Mouse (Mus musculus): ENCODE measurements at regions not wholly inside any gene's neighbourhood (a gene's known extent, or its start where the extent isn't known, plus 50 kb on each side); places are given as distances from the start of the nearest gene placed in this dataset.

GRCm38 (mm10) chr11:64369516-64369915 is 65.6 kb upstream of the Hs3st3a1 start:
- H3K4me1 ChIP-seq (ENCODE audit: insufficient read depth, low read depth, low read length) = no peaks in the 10 kb centered on the region
- H3K36me3 ChIP-seq (replicated peaks) = no peaks in the 10 kb centered on the region
- H3K4me3 ChIP-seq (ENCODE audit: low read depth, low read length) = no peak overlapping the region
- ATAC-seq (ENCODE audit: extremely low read depth, insufficient number of reproducible peaks, low FRiP score, poor library complexity, severe bottlenecking) (no peak), DNase-seq (ENCODE audit: low spot score) (no peak)
- no peaks in the 10 kb centered on the region for H3K27me3 ChIP-seq (ENCODE audit: insufficient read depth, low read length)
- no peaks in the 10 kb centered on the region for H3K9me3 ChIP-seq (replicated peaks)
- no peak for TF ChIP-seq GATA1 (IDR thresholded peaks at IDR 0.05; ENCODE audit: borderline replicate concordance, low read length)
- TF ChIP-seq CTCF (IDR thresholded peaks at IDR 0.05; ENCODE audit: low read depth, low read length) = no peak
- TF ChIP-seq GATA2 (IDR thresholded peaks at IDR 0.05; ENCODE audit: borderline replicate concordance, low read depth, low read length) = no peak
- TF ChIP-seq POLR2AphosphoS5 (IDR thresholded peaks at IDR 0.05; ENCODE audit: insufficient replicate concordance, low read depth, low read length) = no peak
- no peak for TF ChIP-seq TAL1 (conservative IDR thresholded peaks at IDR 0.05; ENCODE audit: low read depth, low read length)

DNA sequence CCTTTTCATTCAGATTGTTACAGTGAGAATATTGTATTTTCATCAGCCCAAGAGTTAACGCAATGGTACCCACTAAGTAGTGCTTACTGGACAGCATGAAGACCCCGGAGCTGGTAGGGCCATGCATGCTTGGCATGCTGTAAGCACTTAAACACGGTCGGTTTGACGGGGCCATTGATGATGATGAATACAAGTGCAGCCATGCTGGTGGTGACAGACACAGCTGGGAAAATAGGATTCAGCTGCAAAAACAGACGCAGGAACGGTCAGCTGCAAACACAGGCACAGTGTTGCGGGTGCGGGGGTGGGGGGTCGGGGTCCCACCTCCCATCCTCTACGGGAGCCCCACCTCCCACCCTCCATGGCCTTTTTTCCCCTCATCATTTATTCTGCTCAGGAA is 99.7 kb upstream of the Hs3st3a1 start:
- H3K27me3 ChIP-seq (ENCODE audit: insufficient read depth, low read length) = peaks cover 3% of the 10 kb centered on the region; the same call in 1 of the 2 replicates
- no peak for TF ChIP-seq GATA2 (IDR thresholded peaks at IDR 0.05; ENCODE audit: borderline replicate concordance, low read depth, low read length)
- no peaks in the 10 kb centered on the region for H3K9me3 ChIP-seq (replicated peaks)
- H3K4me1 ChIP-seq (ENCODE audit: insufficient read depth, low read depth, low read length) = peaks cover under 1% of the 10 kb centered on the region
- H3K36me3 ChIP-seq (replicated peaks) = no peaks in the 10 kb centered on the region
- ATAC-seq (ENCODE audit: extremely low read depth, insufficient number of reproducible peaks, low FRiP score, poor library complexity, severe bottlenecking) (no peak), DNase-seq (ENCODE audit: low spot score) (no peak)
- no peak overlapping the region for H3K4me3 ChIP-seq (ENCODE audit: low read depth, low read length)

DNA sequence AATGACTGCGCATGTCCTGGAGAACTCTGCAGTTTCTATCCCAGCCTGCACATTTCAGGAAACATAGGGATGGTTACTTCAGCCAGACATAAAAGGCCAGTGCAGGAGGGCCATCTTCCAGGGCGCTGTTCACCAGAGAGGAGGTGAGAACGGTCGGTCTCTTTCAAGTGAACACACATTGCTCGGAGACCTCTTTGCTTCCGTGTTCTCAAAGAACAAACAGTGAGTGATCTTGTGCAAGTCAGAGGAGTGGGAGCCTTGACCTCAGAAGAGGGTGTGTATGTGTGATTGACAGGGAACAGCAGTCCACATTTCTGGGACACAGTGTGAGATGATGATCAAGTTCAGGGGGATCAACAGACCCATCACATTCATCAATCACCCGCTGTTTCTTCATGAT is 102.7 kb upstream of the Hs3st3a1 start:
- Histone ChIP-seq H3K4me1 (ENCODE audit: insufficient read depth, low read depth, low read length) (peaks cover 20% of the 10 kb centered on the region), H3K9me3 (replicated peaks) (no peaks in the 10 kb centered on the region), H3K36me3 (replicated peaks) (no peaks in the 10 kb centered on the region), H3K4me3 (ENCODE audit: low read depth, low read length) (no peak overlapping the region), H3K27me3 (ENCODE audit: insufficient read depth, low read length) (peaks cover 3% of the 10 kb centered on the region; the same call in 1 of the 2 replicates)
- ATAC-seq (ENCODE audit: extremely low read depth, insufficient number of reproducible peaks, low FRiP score, poor library complexity, severe bottlenecking) = no peak
- no peak for TF ChIP-seq GATA1 (IDR thresholded peaks at IDR 0.05; ENCODE audit: borderline replicate concordance, low read length)
- no peak for TF ChIP-seq GATA2 (IDR thresholded peaks at IDR 0.05; ENCODE audit: borderline replicate concordance, low read depth, low read length)
- TF ChIP-seq TAL1 (conservative IDR thresholded peaks at IDR 0.05; ENCODE audit: low read depth, low read length) = no peak
- no peak for DNase-seq (ENCODE audit: low spot score)

DNA sequence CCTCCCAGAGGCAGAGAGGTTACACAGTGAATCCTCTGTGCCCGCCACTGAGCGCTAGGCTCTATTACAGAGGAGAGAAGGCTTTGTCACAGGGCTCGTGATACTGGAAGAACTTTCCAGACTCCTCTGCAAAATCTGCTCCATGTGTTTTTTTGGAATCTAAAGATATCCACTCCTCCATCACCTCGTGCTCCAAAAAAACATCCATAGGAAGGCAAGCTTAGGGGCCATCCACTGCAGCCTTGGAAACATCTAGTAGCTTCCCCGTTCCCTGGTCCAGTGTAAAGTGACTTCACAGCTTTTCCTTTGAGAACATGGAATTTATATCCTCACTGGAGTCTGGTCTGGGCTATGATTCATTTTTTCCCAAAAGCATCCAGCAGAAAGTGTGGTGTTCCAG is 103.3 kb upstream of the Hs3st3a1 start:
- peaks cover 3% of the 10 kb centered on the region; the same call in 1 of the 2 replicates for H3K27me3 ChIP-seq (ENCODE audit: insufficient read depth, low read length)
- no peaks in the 10 kb centered on the region for H3K36me3 ChIP-seq (replicated peaks)
- peaks cover 20% of the 10 kb centered on the region for H3K4me1 ChIP-seq (ENCODE audit: insufficient read depth, low read depth, low read length)
- DNase-seq (ENCODE audit: low spot score) (no peak), ATAC-seq (ENCODE audit: extremely low read depth, insufficient number of reproducible peaks, low FRiP score, poor library complexity, severe bottlenecking) (no peak)
- no peaks in the 10 kb centered on the region for H3K9me3 ChIP-seq (replicated peaks)
- no peak overlapping the region for H3K4me3 ChIP-seq (ENCODE audit: low read depth, low read length)
- TF ChIP-seq TAL1 (conservative IDR thresholded peaks at IDR 0.05; ENCODE audit: low read depth, low read length) (no peak), GATA1 (IDR thresholded peaks at IDR 0.05; ENCODE audit: borderline replicate concordance, low read length) (no peak), CTCF (IDR thresholded peaks at IDR 0.05; ENCODE audit: low read depth, low read length) (no peak), POLR2AphosphoS5 (IDR thresholded peaks at IDR 0.05; ENCODE audit: insufficient replicate concordance, low read depth, low read length) (no peak)

DNA sequence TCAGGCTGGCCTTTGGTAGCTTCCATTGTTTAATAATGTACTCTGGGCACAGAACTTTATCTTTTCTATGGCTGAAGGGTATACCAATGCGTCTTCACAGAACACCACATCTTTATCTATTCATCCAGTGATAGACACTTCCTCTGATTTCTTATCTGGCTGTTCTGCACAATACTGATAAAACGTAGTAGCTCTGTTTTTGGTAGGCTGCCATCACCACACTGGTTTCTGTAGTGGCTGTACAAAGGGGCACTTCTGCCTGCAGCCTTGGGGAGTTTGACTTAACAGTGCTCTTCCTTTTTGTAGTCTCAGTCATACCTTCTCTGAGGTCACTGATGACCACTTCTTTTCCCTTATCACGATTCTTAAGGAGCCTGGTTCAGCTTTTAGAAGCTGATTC is 106.0 kb upstream of the Hs3st3a1 start:
- Histone ChIP-seq H3K9me3 (replicated peaks) (no peaks in the 10 kb centered on the region), H3K27me3 (ENCODE audit: insufficient read depth, low read length) (no peaks in the 10 kb centered on the region; the same call in 1 of the 2 replicates), H3K4me3 (ENCODE audit: low read depth, low read length) (no peak overlapping the region), H3K4me1 (ENCODE audit: insufficient read depth, low read depth, low read length) (peaks cover 20% of the 10 kb centered on the region), H3K36me3 (replicated peaks) (no peaks in the 10 kb centered on the region)
- ATAC-seq (ENCODE audit: extremely low read depth, insufficient number of reproducible peaks, low FRiP score, poor library complexity, severe bottlenecking) = peak; percentile 86
- no peak for DNase-seq (ENCODE audit: low spot score)
- TF ChIP-seq GATA2 (IDR thresholded peaks at IDR 0.05; ENCODE audit: borderline replicate concordance, low read depth, low read length) = no peak
- TF ChIP-seq TAL1 (conservative IDR thresholded peaks at IDR 0.05; ENCODE audit: low read depth, low read length) = peak; percentile 68

DNA sequence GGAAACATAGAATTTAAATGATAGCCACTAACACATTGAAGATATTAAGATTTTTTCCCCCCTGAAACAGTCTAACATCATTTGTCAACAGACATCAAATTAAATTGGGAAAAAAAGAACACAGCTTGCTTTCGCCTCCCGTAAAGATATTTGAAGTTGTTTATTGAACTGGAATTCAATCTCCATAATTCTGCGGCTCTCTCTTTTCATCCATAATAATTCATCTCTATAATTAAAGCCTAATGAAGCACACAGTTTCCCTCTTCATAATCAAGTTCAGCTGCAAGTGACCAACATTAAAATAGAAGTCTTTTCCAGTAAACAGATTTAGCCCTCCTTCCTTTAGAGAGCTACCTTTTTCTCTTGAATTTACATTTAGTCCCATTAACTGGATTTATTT is 107.4 kb upstream of the Hs3st3a1 start:
- H3K36me3 ChIP-seq (replicated peaks) = no peaks in the 10 kb centered on the region
- DNase-seq (ENCODE audit: low spot score) = no peak
- no peak for ATAC-seq (ENCODE audit: extremely low read depth, insufficient number of reproducible peaks, low FRiP score, poor library complexity, severe bottlenecking)
- TF ChIP-seq POLR2AphosphoS5 (IDR thresholded peaks at IDR 0.05; ENCODE audit: insufficient replicate concordance, low read depth, low read length) = no peak
- TF ChIP-seq GATA1 (IDR thresholded peaks at IDR 0.05; ENCODE audit: borderline replicate concordance, low read length) = no peak
- no peak for TF ChIP-seq TAL1 (conservative IDR thresholded peaks at IDR 0.05; ENCODE audit: low read depth, low read length)
- no peak for TF ChIP-seq GATA2 (IDR thresholded peaks at IDR 0.05; ENCODE audit: borderline replicate concordance, low read depth, low read length)
- TF ChIP-seq CTCF (IDR thresholded peaks at IDR 0.05; ENCODE audit: low read depth, low read length) = no peak
- H3K4me1 ChIP-seq (ENCODE audit: insufficient read depth, low read depth, low read length) = peaks cover 20% of the 10 kb centered on the region
- no peaks in the 10 kb centered on the region for H3K27me3 ChIP-seq (ENCODE audit: insufficient read depth, low read length)
- H3K9me3 ChIP-seq (replicated peaks) = no peaks in the 10 kb centered on the region
- no peak overlapping the region for H3K4me3 ChIP-seq (ENCODE audit: low read depth, low read length)

- DNase-seq (ENCODE audit: low spot score) (no peak), ATAC-seq (ENCODE audit: extremely low read depth, insufficient number of reproducible peaks, low FRiP score, poor library complexity, severe bottlenecking) (no peak)
- Histone ChIP-seq H3K4me1 (ENCODE audit: insufficient read depth, low read depth, low read length) (peaks cover 20% of the 10 kb centered on the region), H3K36me3 (replicated peaks) (no peaks in the 10 kb centered on the region), H3K9me3 (replicated peaks) (no peaks in the 10 kb centered on the region), H3K27me3 (ENCODE audit: insufficient read depth, low read length) (peaks cover 5% of the 10 kb centered on the region; the same call in 1 of the 2 replicates), H3K4me3 (ENCODE audit: low read depth, low read length) (no peak overlapping the region)
- TF ChIP-seq CTCF (IDR thresholded peaks at IDR 0.05; ENCODE audit: low read depth, low read length) (no peak), GATA2 (IDR thresholded peaks at IDR 0.05; ENCODE audit: borderline replicate concordance, low read depth, low read length) (no peak), GATA1 (IDR thresholded peaks at IDR 0.05; ENCODE audit: borderline replicate concordance, low read length) (no peak), POLR2AphosphoS5 (IDR thresholded peaks at IDR 0.05; ENCODE audit: insufficient replicate concordance, low read depth, low read length) (no peak), TAL1 (conservative IDR thresholded peaks at IDR 0.05; ENCODE audit: low read depth, low read length) (no peak)
These were observed 108.5 kb upstream of the Hs3st3a1 start for GRCm38 (mm10) chr11:64326646-64327045.

Data from G1E (cell line).